Mouse (Mus musculus) olfactory bulb, adult 2 months (tissue): ENCODE measurements at regions not wholly inside any gene's neighbourhood (a gene's known extent, or its start where the extent isn't known, plus 50 kb on each side); places are given as distances from the start of the nearest gene placed in this dataset.

Source experiments
- CTCF ChIP-seq: fragments of 200-500 bp; IDR thresholded peaks from 2 replicates; pipeline ENCODE4 v1.5.1; 2012; ENCODE audit warnings: low read depth, mild to moderate bottlenecking, low read length, moderate library complexity; ENCODE audit not compliant: insufficient read depth
- POLR2A ChIP-seq: fragments of 200-500 bp; IDR thresholded peaks from 2 replicates; pipeline ENCODE4 v1.6.1; 2012; ENCODE audit warnings: mild to moderate bottlenecking, low read depth, low read length, moderate library complexity; ENCODE audit not compliant: insufficient read depth

GRCm38 (mm10) chr8:103880431-103881145 is 220.8 kb upstream of the Cdh5 start:
- TF ChIP-seq CTCF, result no peak
- no peak for TF ChIP-seq POLR2A
